Mouse (Mus musculus) CD4-positive, CD25-positive, alpha-beta regulatory T cell, adult 4 months (primary cell): Measurements from ENCODE around the gene Scnn1b. TPM values are rescaled to one million over a fixed set of nuclear protein-coding genes. Genes with fewer than 3 reads are reported as not detected.

Experiments
- ATAC-seq: one replicate; pipeline ENCODE4 v1.8.0; 2017
- polyA plus RNA-seq, 2 experiments: library from polyadenylated mRNA; unstranded; fragments of 100-300 nt; shearing (Covaris generic); gene quantifications; one replicate each; pipeline ENCODE4 v1.2.1; 2017

Gene Scnn1b
- polyA plus RNA-seq, 2 experiments from 2014 or later: not detected

- no peak for ATAC-seq
Measured at GRCm38 (mm10) chr7:121924361-121924760, 59.5 kb downstream of the Scnn1b start.

GRCm38 (mm10) chr7:121927882-121928281, 63.0 kb downstream of the Scnn1b start:
- no peak for ATAC-seq

DNA sequence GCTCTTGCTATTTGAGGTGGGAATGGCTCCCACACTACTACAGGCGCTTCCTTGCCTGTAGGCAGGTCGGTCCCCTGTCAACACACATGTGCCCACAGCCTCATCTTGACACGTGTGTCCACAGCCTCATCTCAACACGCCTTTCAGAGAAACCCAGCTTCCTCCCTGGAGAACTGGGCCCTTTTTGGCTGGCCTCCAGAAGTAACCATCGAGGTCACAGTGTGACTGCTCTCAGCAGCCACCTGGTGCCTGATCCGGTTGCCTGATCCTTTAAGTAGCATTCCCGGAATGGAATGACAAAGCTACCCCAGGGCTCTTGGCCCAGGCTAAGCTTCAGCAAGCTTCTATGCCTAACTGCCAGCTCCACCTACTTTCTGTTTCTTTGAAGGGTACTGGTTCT, 66.4 kb downstream of the Scnn1b start:
- no peak for ATAC-seq

DNA sequence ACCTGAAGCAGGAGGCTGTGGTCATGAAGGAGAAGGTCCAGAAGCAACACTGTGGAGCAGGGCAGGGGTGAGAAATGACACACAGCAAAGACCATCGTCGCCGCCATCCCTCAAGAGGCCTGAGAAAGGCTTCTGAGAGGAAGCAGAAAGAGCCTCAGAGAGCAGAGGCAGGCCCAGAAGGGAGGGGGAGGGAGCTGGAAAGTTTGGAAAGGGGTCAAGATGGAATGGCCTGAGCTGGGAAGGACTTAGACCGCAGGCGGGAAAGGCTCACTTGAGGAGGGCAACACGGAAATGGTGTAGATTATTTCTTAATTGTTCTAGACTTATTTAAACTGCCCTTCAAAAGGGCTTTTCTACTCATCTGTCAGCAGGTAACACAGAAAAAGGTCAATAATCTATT, 68.8 kb downstream of the Scnn1b start:
- no peak for ATAC-seq

DNA sequence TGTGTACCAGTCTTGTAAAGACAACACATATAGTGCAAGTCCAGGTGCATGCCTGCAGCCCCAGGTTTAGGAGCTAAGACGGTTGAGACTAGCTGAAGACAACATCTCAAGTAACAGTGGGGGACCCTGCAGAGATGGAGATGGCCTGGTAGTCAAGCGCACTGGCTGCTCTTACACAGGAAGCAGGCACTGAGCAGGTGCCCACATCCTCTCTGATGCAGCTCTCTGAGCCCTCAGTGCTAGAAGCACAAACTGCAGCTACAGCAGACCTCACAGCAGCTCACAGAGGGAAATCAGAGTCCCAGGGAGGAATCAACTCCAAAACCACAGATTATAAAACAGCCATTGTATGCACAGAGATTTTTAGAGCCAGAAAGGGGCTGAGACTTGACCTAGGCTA, 69.5 kb downstream of the Scnn1b start:
- ATAC-seq: peak; percentile 95

DNA sequence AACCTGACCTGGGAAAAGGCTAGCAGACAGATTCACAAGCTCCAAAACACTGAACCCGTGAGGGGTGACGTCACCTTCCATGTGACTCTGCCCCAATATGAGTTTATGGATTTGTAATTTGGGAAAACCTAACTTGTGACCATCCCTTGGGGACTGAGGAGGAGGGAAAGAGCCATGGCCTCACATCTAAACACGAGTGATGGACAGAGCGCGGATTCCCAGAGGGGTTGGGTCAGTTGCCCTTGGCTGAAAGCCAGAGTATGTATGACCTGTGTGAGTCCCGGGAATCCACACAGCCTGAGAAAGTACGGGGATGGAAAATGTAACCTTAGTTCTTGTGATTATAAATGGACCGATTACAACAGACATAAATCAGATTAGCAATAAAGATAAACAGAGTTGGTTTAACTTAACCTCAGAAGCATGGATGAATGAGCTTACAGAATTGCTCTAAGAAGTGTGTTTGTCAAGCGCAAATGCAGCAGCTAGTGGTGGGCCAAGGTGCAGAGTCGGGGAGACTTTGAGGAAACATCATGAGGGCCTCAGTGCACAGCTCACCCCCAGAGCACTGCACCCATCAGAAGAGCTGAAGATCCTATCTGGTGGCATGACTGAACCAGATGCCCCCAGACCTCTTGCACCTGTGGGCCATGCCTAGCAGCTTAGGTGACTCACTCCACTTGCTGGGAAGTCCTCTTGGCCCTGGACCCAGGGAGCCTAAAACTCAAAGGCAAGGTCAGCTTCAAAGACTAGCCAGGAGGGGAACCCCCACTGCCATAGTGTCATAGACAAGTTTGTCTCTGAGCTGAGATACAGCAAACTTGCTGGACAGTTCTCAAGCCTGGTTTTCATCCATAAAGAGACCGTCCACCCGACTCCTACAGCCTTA, 71.3 kb downstream of the Scnn1b start:
- ATAC-seq: no peak

- ATAC-seq: no peak
Measured at GRCm38 (mm10) chr7:121936861-121937630, 72.2 kb downstream of the Scnn1b start.

DNA sequence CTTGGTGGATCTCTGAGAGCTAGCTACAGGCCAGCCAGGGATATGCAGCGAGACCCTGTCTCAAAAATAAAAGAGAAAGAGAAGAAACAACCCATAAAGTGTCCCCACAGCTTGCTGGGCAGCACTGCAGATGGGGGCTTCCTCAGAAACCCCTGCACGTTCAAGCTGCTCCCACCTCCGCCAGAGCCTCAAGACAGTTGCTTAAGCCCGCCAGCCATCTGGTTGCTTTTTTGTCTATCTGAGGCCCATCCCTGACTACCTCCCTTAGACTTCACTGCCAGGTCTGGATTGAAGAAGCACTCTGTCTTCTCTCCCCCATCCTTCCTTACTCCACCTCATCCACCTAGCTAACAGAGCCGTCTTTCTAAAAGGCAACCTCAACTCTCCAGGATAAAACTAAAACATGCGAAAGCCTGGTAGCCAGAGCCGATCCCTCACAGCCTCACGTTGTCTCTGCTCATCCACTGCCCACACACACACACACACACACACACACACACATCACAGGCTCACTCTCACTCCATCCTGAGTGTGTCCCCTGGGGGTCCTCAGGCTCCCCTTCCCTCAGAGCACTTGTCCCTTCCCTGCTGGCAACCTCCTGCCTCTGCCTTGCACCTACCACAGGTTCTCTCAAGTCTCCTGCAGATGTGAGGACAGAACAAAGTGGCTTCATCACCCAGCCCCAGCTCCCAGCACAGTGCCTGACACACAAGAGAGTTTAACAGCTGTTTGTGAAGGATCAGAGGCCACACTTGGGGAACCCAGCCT, 73.5 kb downstream of the Scnn1b start:
- ATAC-seq: no peak

GRCm38 (mm10) chr7:121939244-121939643, 74.4 kb downstream of the Scnn1b start:
- no peak for ATAC-seq

GRCm38 (mm10) chr7:121939729-121940128, 74.9 kb downstream of the Scnn1b start:
- no peak for ATAC-seq

DNA sequence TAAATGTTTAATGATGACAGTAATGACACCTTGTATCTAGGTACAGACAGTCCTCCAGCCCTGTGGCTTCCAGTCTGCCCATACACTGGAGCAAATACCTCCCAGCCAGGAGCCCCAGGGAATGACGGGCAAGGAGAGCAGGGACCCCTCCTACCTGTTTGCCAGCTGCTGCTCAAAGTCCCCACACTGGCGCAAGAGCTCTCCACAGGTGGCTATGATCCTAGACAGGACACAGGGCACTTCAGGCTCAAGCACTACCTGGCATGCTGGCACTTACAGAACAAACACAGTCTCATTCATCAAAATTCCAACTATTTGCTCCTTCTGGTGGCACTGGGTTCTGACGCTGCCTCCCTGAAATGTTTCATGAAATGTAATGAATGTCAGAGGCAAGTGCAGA, 76.2 kb downstream of the Scnn1b start:
- no peak for ATAC-seq

DNA sequence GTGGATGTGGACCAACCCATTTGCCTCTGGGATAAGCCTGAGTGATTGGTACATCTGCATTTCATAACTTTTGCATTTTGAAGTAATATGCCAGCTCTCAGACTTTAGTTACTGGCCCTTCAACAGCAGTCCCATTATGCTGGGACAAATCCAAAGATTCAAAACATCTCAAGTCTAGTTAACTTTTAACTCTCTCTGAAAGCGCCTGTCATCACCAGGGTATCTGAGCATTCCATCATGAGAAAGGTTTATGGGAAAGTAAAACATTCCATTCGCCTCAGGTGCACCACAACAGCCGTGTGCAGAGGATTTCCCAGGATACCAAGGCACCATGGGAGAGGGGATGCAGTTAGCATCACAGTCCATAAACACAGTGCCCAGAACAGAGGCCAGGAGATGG, 76.8 kb downstream of the Scnn1b start:
- ATAC-seq: no peak

GRCm38 (mm10) chr7:121942371-121942770, 77.5 kb downstream of the Scnn1b start:
- no peak for ATAC-seq

DNA sequence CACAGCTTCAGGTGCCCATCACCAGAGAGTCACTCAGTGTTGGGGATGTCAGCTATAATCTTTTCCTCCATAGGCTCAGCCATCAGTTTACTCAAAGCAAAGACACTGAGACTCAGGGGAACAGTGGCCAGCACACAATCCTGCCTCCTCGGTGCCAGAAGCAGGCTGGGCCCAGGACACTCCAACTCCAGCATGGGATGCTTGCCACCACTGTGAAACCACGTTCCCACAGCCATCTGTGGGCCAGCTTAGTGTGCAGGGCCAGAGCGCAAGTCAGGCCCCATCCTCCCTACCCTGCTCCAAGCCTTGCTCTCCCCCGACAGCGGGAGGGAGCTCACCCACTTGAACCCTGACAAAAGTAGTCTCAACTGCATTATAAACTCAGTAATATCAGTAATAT, 81.4 kb downstream of the Scnn1b start:
- no peak for ATAC-seq

- ATAC-seq: no peak
Measured at GRCm38 (mm10) chr7:121947513-121947912, 82.7 kb downstream of the Scnn1b start.

DNA sequence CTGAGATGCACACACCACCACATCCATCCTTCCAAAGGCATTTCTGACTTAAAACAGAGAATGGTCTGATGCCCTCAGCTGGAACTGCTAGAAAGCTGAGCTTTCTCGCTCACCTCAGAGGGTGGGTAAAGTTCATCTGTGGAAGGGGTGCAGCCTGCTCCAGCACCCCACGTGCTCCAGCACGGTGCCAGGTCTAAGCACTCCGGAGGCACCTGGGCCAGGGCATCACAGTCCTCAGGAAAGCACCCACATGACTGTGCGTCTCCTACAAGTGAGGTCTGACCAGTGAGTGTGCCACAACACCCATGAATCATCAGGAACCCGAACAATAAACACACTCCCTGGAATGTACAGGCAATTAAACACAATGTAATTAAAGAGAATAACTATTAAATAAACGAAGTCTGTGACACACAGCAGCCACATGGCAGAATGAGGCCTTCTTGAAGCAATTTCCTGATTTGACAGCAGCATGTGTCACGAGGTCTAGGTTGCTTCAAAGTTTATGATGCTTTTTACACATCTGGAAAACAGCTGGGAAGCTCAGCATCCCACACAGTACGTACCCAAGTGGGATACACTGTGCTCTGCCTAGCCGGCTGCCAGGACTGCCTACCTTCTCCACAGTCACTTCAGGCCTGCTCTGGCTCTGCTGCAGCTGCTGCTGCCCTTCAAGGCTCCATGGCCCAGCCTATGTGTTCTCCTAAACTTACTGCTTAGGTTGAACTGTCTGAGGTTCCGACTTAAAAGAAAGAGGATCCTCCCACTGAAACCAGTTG, 90.2 kb downstream of the Scnn1b start:
- ATAC-seq: no peak

DNA sequence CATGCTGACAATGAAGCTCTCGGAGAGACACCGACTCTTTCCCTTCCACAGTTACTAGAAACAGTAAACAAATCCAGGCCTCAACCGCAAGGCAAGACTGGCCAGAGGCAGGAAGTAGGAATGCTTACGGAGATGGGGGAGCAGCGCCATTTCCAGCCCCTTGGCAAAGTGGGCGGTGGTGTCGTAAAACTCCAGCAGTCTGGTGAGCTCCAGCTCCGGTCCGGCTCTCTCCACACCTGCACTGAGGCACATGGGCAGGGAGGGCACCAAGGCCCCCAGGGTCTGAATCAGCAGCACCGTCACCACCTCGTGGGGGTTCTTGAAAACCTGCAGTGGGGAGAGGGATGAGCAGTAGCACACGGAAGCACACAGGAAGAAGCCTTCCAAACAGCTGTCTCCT, 91.0 kb downstream of the Scnn1b start:
- ATAC-seq: no peak

DNA sequence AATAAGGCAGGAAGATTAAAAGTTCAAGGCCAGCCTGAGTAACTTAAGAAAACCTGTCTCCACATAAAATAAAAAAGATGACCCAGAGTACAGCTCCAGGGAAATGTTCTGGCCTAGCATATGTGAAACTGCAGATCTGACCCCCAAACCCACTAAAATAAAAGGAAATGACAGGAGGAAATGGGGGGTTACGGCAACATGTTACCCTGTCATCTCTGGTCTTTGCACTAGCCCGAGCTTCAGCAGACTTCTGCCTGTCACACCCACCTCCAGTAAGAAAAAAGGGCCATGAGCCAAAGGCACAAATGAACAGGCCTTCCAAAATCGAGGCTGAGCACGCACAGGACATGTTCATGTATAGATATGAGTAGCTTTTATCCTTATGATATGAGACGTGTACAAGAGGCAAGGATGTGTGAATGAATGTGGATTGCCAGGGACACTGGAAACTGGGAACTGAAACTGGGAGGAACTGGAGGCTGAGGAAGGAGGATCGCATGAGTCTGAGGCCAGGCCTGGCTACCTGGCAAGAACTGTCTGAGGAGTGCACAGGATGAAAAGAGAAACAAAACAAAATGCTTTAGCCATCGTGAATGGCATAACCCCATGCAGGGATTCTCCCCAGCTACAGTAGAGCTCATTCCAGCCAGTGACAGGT, 97.2 kb downstream of the Scnn1b start:
- ATAC-seq: no peak

DNA sequence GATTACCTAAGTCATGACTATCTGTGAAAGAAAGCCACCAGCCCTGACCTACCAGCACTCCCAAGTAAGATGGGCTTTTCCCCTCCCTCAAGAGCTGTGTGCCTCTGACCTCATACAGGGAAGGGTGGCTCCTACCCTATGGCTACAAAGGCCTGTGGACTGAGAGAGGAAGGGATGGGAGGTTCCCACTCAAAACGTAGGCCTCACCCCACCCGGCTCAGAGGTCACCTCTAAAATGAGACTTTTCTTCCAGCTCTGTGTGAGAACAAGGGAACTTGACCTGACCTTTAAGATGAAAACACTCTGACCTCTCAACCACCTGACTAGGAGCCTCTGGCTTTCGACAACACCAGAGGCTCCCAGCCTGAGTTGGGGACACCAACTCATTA, 97.7 kb downstream of the Scnn1b start:
- no peak for ATAC-seq

DNA sequence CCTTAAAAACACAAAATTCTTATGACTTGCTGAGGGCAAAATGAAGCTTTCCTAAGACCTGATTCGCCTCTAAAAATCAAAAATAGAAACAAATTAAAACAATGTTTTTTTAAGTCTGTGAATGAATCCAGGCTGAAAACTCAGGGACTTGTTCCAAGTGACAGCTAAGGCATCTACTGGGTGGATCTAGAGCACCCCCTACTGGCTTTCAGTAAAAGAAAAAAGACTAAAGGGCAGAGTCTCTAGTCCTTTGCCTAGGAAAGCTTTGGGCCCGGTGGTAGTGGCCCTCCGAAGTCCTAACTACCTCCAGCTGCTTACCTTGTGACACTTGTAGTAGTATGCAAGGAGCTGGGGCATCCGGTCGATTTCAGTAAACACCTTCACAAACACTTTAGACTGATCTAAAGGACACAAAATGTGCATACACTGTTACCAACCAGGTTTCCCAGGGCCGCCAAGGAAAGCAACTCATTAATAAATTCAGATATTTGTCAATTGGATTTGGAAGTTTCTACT, 99.1 kb downstream of the Scnn1b start:
- ATAC-seq: no peak

- no peak for ATAC-seq
Measured at GRCm38 (mm10) chr7:121966169-121966568, 101.3 kb downstream of the Scnn1b start.
